Mouse (Mus musculus): ENCODE results near the gene Acer1.

GRCm38 (mm10) chr17:56974708-56975240 lies 7.2 kb downstream of the Acer1 start:
- TF ChIP-seq ZNF384 (IDR thresholded peaks at IDR 0.05; ENCODE audit: low read depth, low read length): no peak
- TF ChIP-seq HCFC1 (IDR thresholded peaks at IDR 0.05; ENCODE audit: borderline replicate concordance, insufficient read depth, low read length): no peak
- TF ChIP-seq ZC3H11A (IDR thresholded peaks at IDR 0.05; ENCODE audit: borderline replicate concordance, low read depth, low read length): no peak
- no peak for TF ChIP-seq CHD2 (IDR thresholded peaks at IDR 0.05; ENCODE audit: low read depth, low read length)
- TF ChIP-seq MAFK (IDR thresholded peaks at IDR 0.05; ENCODE audit: insufficient read depth, low read depth, low read length): no peak

Measured in ES-E14 (cell line).